Mouse (Mus musculus) heart, postnatal 0 days (tissue): ENCODE measurements around the gene Itgb2.

Experiments
- CTCF ChIP-seq: IDR thresholded peaks from 2 replicates; pipeline ENCODE4 v1.5.1; 2016; ENCODE audit warnings: antibody characterized with exemption, control low read depth, low read depth
- EP300 ChIP-seq: IDR thresholded peaks from 2 replicates; pipeline ENCODE4 v1.6.1; 2016; ENCODE audit warnings: antibody characterized with exemption, low read depth

DNA sequence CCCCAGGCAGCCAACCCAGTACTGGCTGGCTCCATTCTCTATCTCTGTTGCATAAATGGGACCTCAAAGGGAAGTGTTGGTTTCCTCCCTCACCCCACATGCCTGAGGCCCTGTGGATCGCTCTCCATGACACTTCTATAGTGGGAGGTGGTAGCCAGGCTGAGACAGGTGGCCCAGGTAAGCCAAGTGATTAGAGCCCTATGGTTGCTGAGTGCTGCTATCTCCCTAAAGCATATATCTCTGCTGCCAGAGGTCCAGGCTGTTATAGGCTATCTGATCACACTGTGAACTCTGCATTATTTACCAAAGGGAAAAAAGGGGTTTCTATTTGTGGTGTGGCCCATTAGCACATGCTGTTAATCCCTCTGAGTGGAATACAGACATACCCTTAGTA is 2.0 kb downstream of the Itgb2 start:
- TF ChIP-seq CTCF (no peak), EP300 (no peak)
